8 mouse cellular contexts compared by ENCODE assay signal in genomic region chr19:10019214-10019760, GRCm38 (mm10). TPM values are rescaled to one million over a fixed set of nuclear protein-coding genes. Genes with fewer than 3 reads are reported as not detected.
DNase-seq lines count a peak whose midpoint lies in the region; ATAC-seq and TF ChIP-seq lines count a peak whose summit lies in the region.

No protein-coding gene starts in this region.

- no peaks in the 10 kb centered on the region for H3K36me3 ChIP-seq in kidney, embryonic 14.5 days (ENCODE audit: control insufficient read depth, insufficient read depth, low read length)
- H3K36me3 ChIP-seq in embryonic facial prominence, embryonic 12.5 days: no peaks in the 10 kb centered on the region
- H3K36me3 ChIP-seq in hindbrain, postnatal 0 days (ENCODE audit: insufficient read depth, low read length): no peaks in the 10 kb centered on the region
- no peaks in the 10 kb centered on the region for H3K36me3 ChIP-seq in midbrain, embryonic 15.5 days (replicated peaks)

- ATAC-seq in kidney, embryonic 14.5 days (ENCODE audit: low FRiP score, low TSS enrichment): no peak
- ATAC-seq in embryonic facial prominence, embryonic 12.5 days (ENCODE audit: insufficient number of reproducible peaks, insufficient read depth, low FRiP score, low TSS enrichment): no peak
- no peak for ATAC-seq in hindbrain, postnatal 0 days
- no peak for ATAC-seq in midbrain, embryonic 15.5 days (replicated peaks)

- 67% methylated on average over 4 of the region's 4 CpGs for WGBS in kidney, embryonic 14.5 days
- WGBS in embryonic facial prominence, embryonic 12.5 days: 54% methylated on average over 4 of the region's 4 CpGs
- 72% methylated on average over 4 of the region's 4 CpGs for WGBS in hindbrain, postnatal 0 days
- WGBS in midbrain, embryonic 15.5 days: 84% methylated on average over 4 of the region's 4 CpGs

- H3K9ac ChIP-seq in kidney, embryonic 14.5 days (ENCODE audit: low read depth, low read length): peak overlapping the region; percentile 60; the same call in 1 of the 2 replicates
- H3K9ac ChIP-seq in embryonic facial prominence, embryonic 12.5 days: peak overlapping the region; percentile 74
- H3K9ac ChIP-seq in hindbrain, postnatal 0 days (replicated peaks; ENCODE audit: low read length): peak overlapping the region; percentile 60; the same call in 1 of the 2 replicates
- H3K9ac ChIP-seq in midbrain, embryonic 15.5 days: no peak overlapping the region

- DNase-seq in kidney, adult 11 months: no peak
- DNase-seq in hindbrain, postnatal 0 days (ENCODE audit: low spot score): no peak
- no peak for DNase-seq in right cerebral cortex, adult 18-20 months
- no peak for DNase-seq in gastrocnemius, postnatal 4 days (ENCODE audit: low spot score in 2 of 2)
- DNase-seq in ovary, adult 18-20 months (ENCODE audit: low spot score): no peak

- H3K4me3 ChIP-seq in kidney, embryonic 14.5 days (ENCODE audit: low read length): peak overlapping the region; percentile 44
- peak overlapping the region; percentile 64 for H3K4me3 ChIP-seq in embryonic facial prominence, embryonic 12.5 days
- H3K4me3 ChIP-seq in hindbrain, postnatal 0 days (ENCODE audit: low read length): peak overlapping the region; percentile 67
- peak overlapping the region; percentile 74 for H3K4me3 ChIP-seq in midbrain, embryonic 15.5 days

- no peaks in the 10 kb centered on the region for H3K9me3 ChIP-seq in kidney, embryonic 14.5 days (ENCODE audit: control insufficient read depth, low read length)
- no peaks in the 10 kb centered on the region for H3K9me3 ChIP-seq in embryonic facial prominence, embryonic 12.5 days
- H3K9me3 ChIP-seq in hindbrain, postnatal 0 days (ENCODE audit: low read length): no peaks in the 10 kb centered on the region
- no peaks in the 10 kb centered on the region for H3K9me3 ChIP-seq in midbrain, embryonic 15.5 days

- H3K4me2 ChIP-seq in kidney, embryonic 14.5 days (replicated peaks; ENCODE audit: low read depth, low read length): peak overlapping the region; percentile 91
- peak overlapping the region; percentile 92 for H3K4me2 ChIP-seq in embryonic facial prominence, embryonic 12.5 days (replicated peaks)
- peak overlapping the region; percentile 96 for H3K4me2 ChIP-seq in hindbrain, postnatal 0 days (ENCODE audit: low read depth, low read length)
- peak overlapping the region; percentile 98 for H3K4me2 ChIP-seq in midbrain, embryonic 15.5 days

- peaks cover 34% of the 10 kb centered on the region for H3K4me1 ChIP-seq in kidney, embryonic 14.5 days (ENCODE audit: control insufficient read depth, insufficient read depth, low read length)
- peaks cover 58% of the 10 kb centered on the region for H3K4me1 ChIP-seq in embryonic facial prominence, embryonic 12.5 days
- peaks cover 17% of the 10 kb centered on the region for H3K4me1 ChIP-seq in hindbrain, postnatal 0 days (ENCODE audit: insufficient read depth, low read length)
- peaks cover 23% of the 10 kb centered on the region for H3K4me1 ChIP-seq in midbrain, embryonic 15.5 days

- no peaks in the 10 kb centered on the region for H3K27me3 ChIP-seq in kidney, embryonic 14.5 days (ENCODE audit: control insufficient read depth, insufficient read depth, low read length)
- no peaks in the 10 kb centered on the region for H3K27me3 ChIP-seq in embryonic facial prominence, embryonic 12.5 days
- H3K27me3 ChIP-seq in hindbrain, postnatal 0 days (ENCODE audit: insufficient read depth, low read length): no peaks in the 10 kb centered on the region
- H3K27me3 ChIP-seq in midbrain, embryonic 15.5 days (replicated peaks): no peaks in the 10 kb centered on the region

- TF ChIP-seq CTCF in hindbrain, postnatal 0 days (IDR thresholded peaks at IDR 0.05; ENCODE audit: low read depth): no peak

- H3K27ac ChIP-seq in kidney, embryonic 14.5 days (ENCODE audit: low read depth, low read length): no peak overlapping the region
- H3K27ac ChIP-seq in embryonic facial prominence, embryonic 12.5 days: peak overlapping the region; percentile 3; the same call in 1 of the 2 replicates
- no peak overlapping the region for H3K27ac ChIP-seq in hindbrain, postnatal 0 days
- no peak overlapping the region for H3K27ac ChIP-seq in midbrain, embryonic 15.5 days

RNA-seq across cellular contexts. Expression of gene Rab3il1, which starts 17.8 kb away (rescaled TPM):
- 20.3 and 26.2 TPM in 2 replicates for polyA plus RNA-seq in kidney, embryonic 14.5 days (2014; fragmentation: Nextera tagmentation; extraction: Ambion mirVana)
- polyA plus RNA-seq in embryonic facial prominence, embryonic 12.5 days (2016; fragmentation: Nextera tagmentation; extraction: Ambion mirVana): 48.0 and 50.0 TPM in 2 replicates
- total RNA-seq in hindbrain, postnatal 0 days (2014; rRNA removed): 19.7 and 23.0 TPM in 2 replicates
- 20.1 and 22.2 TPM in 2 replicates for polyA plus RNA-seq in hindbrain, postnatal 0 days (2015; fragmentation: Nextera tagmentation; extraction: Ambion mirVana)
- 24.5 and 29.2 TPM in 2 replicates for polyA plus RNA-seq in midbrain, embryonic 15.5 days (2015; fragmentation: Nextera tagmentation; extraction: Ambion mirVana)
- 10 to 100 TPM; 24.2 to 26.1 TPM for total RNA-seq in gastrocnemius, postnatal 4 days (2021)

RNA-seq across cellular contexts. Expression of gene Best1, which starts 17.9 kb away (rescaled TPM):
- polyA plus RNA-seq in kidney, embryonic 14.5 days (2014; fragmentation: Nextera tagmentation; extraction: Ambion mirVana): 1.1 and 1.2 TPM in 2 replicates
- 1.7 and 1.8 TPM in 2 replicates for polyA plus RNA-seq in embryonic facial prominence, embryonic 12.5 days (2016; fragmentation: Nextera tagmentation; extraction: Ambion mirVana)
- total RNA-seq in hindbrain, postnatal 0 days (2014; rRNA removed): 0.86 and 1.5 TPM in 2 replicates
- 2.6 and 3.0 TPM in 2 replicates for polyA plus RNA-seq in hindbrain, postnatal 0 days (2015; fragmentation: Nextera tagmentation; extraction: Ambion mirVana)
- polyA plus RNA-seq in midbrain, embryonic 15.5 days (2015; fragmentation: Nextera tagmentation; extraction: Ambion mirVana): 1.7 and 3.2 TPM in 2 replicates
- 1 to 10 TPM; 1.2 to 1.5 TPM for total RNA-seq in gastrocnemius, postnatal 4 days (2021)

RNA-seq across cellular contexts. Expression of gene Fads3, which starts 22.1 kb away (rescaled TPM):
- polyA plus RNA-seq in kidney, embryonic 14.5 days (2014; fragmentation: Nextera tagmentation; extraction: Ambion mirVana): 8.3 and 10.4 TPM in 2 replicates
- polyA plus RNA-seq in embryonic facial prominence, embryonic 12.5 days (2016; fragmentation: Nextera tagmentation; extraction: Ambion mirVana): 10.1 and 10.2 TPM in 2 replicates
- total RNA-seq in hindbrain, postnatal 0 days (2014; rRNA removed): 52.5 and 59.0 TPM in 2 replicates
- polyA plus RNA-seq in hindbrain, postnatal 0 days (2015; fragmentation: Nextera tagmentation; extraction: Ambion mirVana): 35.1 and 37.4 TPM in 2 replicates
- polyA plus RNA-seq in midbrain, embryonic 15.5 days (2015; fragmentation: Nextera tagmentation; extraction: Ambion mirVana): 25.8 and 27.1 TPM in 2 replicates
- total RNA-seq in gastrocnemius, postnatal 4 days (2021): 10 to 100 TPM; 16.8 to 28.4 TPM

RNA-seq across cellular contexts. Expression of gene Fth1, which starts 38.9 kb away (rescaled TPM):
- polyA plus RNA-seq in kidney, embryonic 14.5 days (2014; fragmentation: Nextera tagmentation; extraction: Ambion mirVana): 1,412 and 1,461 TPM in 2 replicates
- polyA plus RNA-seq in embryonic facial prominence, embryonic 12.5 days (2016; fragmentation: Nextera tagmentation; extraction: Ambion mirVana): 1,511 and 1,518 TPM in 2 replicates
- 301 and 443 TPM in 2 replicates for total RNA-seq in hindbrain, postnatal 0 days (2014; rRNA removed)
- polyA plus RNA-seq in hindbrain, postnatal 0 days (2015; fragmentation: Nextera tagmentation; extraction: Ambion mirVana): 2,616 and 2,786 TPM in 2 replicates
- polyA plus RNA-seq in midbrain, embryonic 15.5 days (2015; fragmentation: Nextera tagmentation; extraction: Ambion mirVana): 1,452 and 1,467 TPM in 2 replicates
- 1,000 to 10,000 TPM; 1,831 to 1,888 TPM for total RNA-seq in gastrocnemius, postnatal 4 days (2021)
